Mouse (Mus musculus): ENCODE measurements around the gene Dnajc4. TPM values are rescaled to one million over a fixed set of nuclear protein-coding genes. Genes with fewer than 3 reads are reported as not detected.

The Dnajc4 gene
- polyA plus RNA-seq, 1 experiment: 28.5 TPM

- peaks cover 42% of the 10 kb centered on the region for H3K79me2 ChIP-seq (ENCODE audit: control insufficient read depth, insufficient read depth)
- no peaks in the 10 kb centered on the region for H3K27me3 ChIP-seq (ENCODE audit: control insufficient read depth, insufficient read depth, insufficient read length)
- peak overlapping the region; percentile 91 for H3K4me2 ChIP-seq (ENCODE audit: low read depth)
- H3K36me3 ChIP-seq (ENCODE audit: control insufficient read depth, insufficient read depth): peaks cover 17% of the 10 kb centered on the region
- peak overlapping the region; percentile 56 for H3ac ChIP-seq (ENCODE audit: control insufficient read depth, insufficient read length)
- TF ChIP-seq REST (IDR thresholded peaks at IDR 0.05; ENCODE audit: insufficient read depth, insufficient read length): no peak
- no peak for TF ChIP-seq TCF3 (IDR thresholded peaks at IDR 0.05; ENCODE audit: insufficient read length, low read depth)
- TF ChIP-seq POLR2A (IDR thresholded peaks at IDR 0.05; ENCODE audit: insufficient read length, low read depth): no peak
- no peak for TF ChIP-seq CEBPB (IDR thresholded peaks at IDR 0.05; ENCODE audit: insufficient read depth, poor library complexity, severe bottlenecking)
- no peak for TF ChIP-seq MYOD1 (IDR thresholded peaks at IDR 0.05; ENCODE audit: control insufficient read depth in 1 of 3, insufficient read length in 2 of 3, low read depth in 2 of 3)
- TF ChIP-seq MYOG (IDR thresholded peaks at IDR 0.05; ENCODE audit: control insufficient read depth in 1 of 3, insufficient read depth in 1 of 3, insufficient read length in 2 of 3, low read depth in 2 of 3): no peak
- no peak for TF ChIP-seq MAX (IDR thresholded peaks at IDR 0.05; ENCODE audit: low read depth)
- TF ChIP-seq SRF (IDR thresholded peaks at IDR 0.05; ENCODE audit: control insufficient read depth, insufficient read length, low read depth): no peak
- TF ChIP-seq POLR2AphosphoS2 (IDR thresholded peaks at IDR 0.05; ENCODE audit: insufficient read length, low read depth): no peak
- no peak for TF ChIP-seq USF1 (IDR thresholded peaks at IDR 0.05; ENCODE audit: low read depth)
- TF ChIP-seq TCF12 (IDR thresholded peaks at IDR 0.05; ENCODE audit: insufficient read depth, poor library complexity, severe bottlenecking): no peak
- no peak for TF ChIP-seq E2F4 (IDR thresholded peaks at IDR 0.05; ENCODE audit: insufficient read depth)
- H3K4me3 ChIP-seq: peak overlapping the region; percentile 58
Measured at GRCm38 (mm10) chr19:7039088-7039720, 46.8 kb upstream of the Dnajc4 start.

- Histone ChIP-seq H3K79me2 (ENCODE audit: control insufficient read depth, insufficient read depth) (peaks cover 41% of the 10 kb centered on the region), H3K4me2 (ENCODE audit: low read depth) (no peak overlapping the region), H3K4me3 (no peak overlapping the region), H3ac (ENCODE audit: control insufficient read depth, insufficient read length) (no peak overlapping the region), H3K36me3 (ENCODE audit: control insufficient read depth, insufficient read depth) (peaks cover 61% of the 10 kb centered on the region), H3K27me3 (ENCODE audit: control insufficient read depth, insufficient read depth, insufficient read length) (no peaks in the 10 kb centered on the region)
- TF ChIP-seq MYOG (IDR thresholded peaks at IDR 0.05; ENCODE audit: control insufficient read depth in 1 of 3, insufficient read depth in 1 of 3, insufficient read length in 2 of 3, low read depth in 2 of 3) (no peak), E2F4 (IDR thresholded peaks at IDR 0.05; ENCODE audit: insufficient read depth) (no peak), MAX (IDR thresholded peaks at IDR 0.05; ENCODE audit: low read depth) (no peak), SRF (IDR thresholded peaks at IDR 0.05; ENCODE audit: control insufficient read depth, insufficient read length, low read depth) (no peak), TCF12 (IDR thresholded peaks at IDR 0.05; ENCODE audit: insufficient read depth, poor library complexity, severe bottlenecking) (no peak), TCF3 (IDR thresholded peaks at IDR 0.05; ENCODE audit: insufficient read length, low read depth) (no peak), MYOD1 (IDR thresholded peaks at IDR 0.05; ENCODE audit: control insufficient read depth in 1 of 3, insufficient read length in 2 of 3, low read depth in 2 of 3) (no peak), USF1 (IDR thresholded peaks at IDR 0.05; ENCODE audit: low read depth) (no peak), POLR2AphosphoS2 (IDR thresholded peaks at IDR 0.05; ENCODE audit: insufficient read length, low read depth) (no peak), POLR2A (IDR thresholded peaks at IDR 0.05; ENCODE audit: insufficient read length, low read depth) (no peak)
Measured at GRCm38 (mm10) chr19:7034006-7034405, 41.6 kb upstream of the Dnajc4 start.

GRCm38 (mm10) chr19:7029531-7029930 lies 37.2 kb upstream of the Dnajc4 start:
- Histone ChIP-seq H3K4me2 (ENCODE audit: low read depth) (no peak overlapping the region), H3K79me2 (ENCODE audit: control insufficient read depth, insufficient read depth) (peaks cover 4% of the 10 kb centered on the region), H3K27me3 (ENCODE audit: control insufficient read depth, insufficient read depth, insufficient read length) (no peaks in the 10 kb centered on the region), H3ac (ENCODE audit: control insufficient read depth, insufficient read length) (no peak overlapping the region), H3K36me3 (ENCODE audit: control insufficient read depth, insufficient read depth) (peaks cover 77% of the 10 kb centered on the region), H3K4me3 (no peak overlapping the region)
- TF ChIP-seq REST (IDR thresholded peaks at IDR 0.05; ENCODE audit: insufficient read depth, insufficient read length) (no peak), MAX (IDR thresholded peaks at IDR 0.05; ENCODE audit: low read depth) (no peak), MYOG (IDR thresholded peaks at IDR 0.05; ENCODE audit: control insufficient read depth in 1 of 3, insufficient read depth in 1 of 3, insufficient read length in 2 of 3, low read depth in 2 of 3) (no peak), USF1 (IDR thresholded peaks at IDR 0.05; ENCODE audit: low read depth) (no peak), E2F4 (IDR thresholded peaks at IDR 0.05; ENCODE audit: insufficient read depth) (no peak), CEBPB (IDR thresholded peaks at IDR 0.05; ENCODE audit: insufficient read depth, poor library complexity, severe bottlenecking) (no peak), TCF3 (IDR thresholded peaks at IDR 0.05; ENCODE audit: insufficient read length, low read depth) (no peak), TCF12 (IDR thresholded peaks at IDR 0.05; ENCODE audit: insufficient read depth, poor library complexity, severe bottlenecking) (no peak), POLR2A (IDR thresholded peaks at IDR 0.05; ENCODE audit: insufficient read length, low read depth) (no peak), MYOD1 (IDR thresholded peaks at IDR 0.05; ENCODE audit: control insufficient read depth in 1 of 3, insufficient read length in 2 of 3, low read depth in 2 of 3) (no peak), SRF (IDR thresholded peaks at IDR 0.05; ENCODE audit: control insufficient read depth, insufficient read length, low read depth) (no peak), POLR2AphosphoS2 (IDR thresholded peaks at IDR 0.05; ENCODE audit: insufficient read length, low read depth) (no peak)

DNA sequence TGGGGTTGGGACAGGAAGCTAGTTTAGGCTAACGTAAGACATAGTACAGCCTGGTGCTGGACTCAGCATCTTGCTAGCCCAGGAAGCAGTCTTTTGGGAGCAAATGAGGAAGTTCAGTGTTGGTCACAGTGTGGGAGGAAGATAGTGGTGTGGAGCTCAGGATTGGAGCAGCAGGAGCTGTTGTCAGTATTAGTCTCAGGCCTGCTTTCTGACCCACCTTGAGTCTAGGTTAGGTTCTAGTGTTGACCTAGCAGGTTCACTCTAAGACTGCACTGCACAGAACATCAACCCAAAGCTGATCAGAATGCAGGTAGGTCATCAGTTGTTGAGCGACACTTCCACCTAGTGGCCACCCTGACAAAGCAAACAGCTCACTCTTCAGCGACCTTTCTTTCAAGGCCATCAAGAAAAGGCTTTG lies 27.9 kb upstream of the Dnajc4 start:
- no peaks in the 10 kb centered on the region for H3K79me2 ChIP-seq (ENCODE audit: control insufficient read depth, insufficient read depth)
- TF ChIP-seq USF1 (IDR thresholded peaks at IDR 0.05; ENCODE audit: low read depth): no peak
- no peak for TF ChIP-seq POLR2A (IDR thresholded peaks at IDR 0.05; ENCODE audit: insufficient read length, low read depth)
- TF ChIP-seq CEBPB (IDR thresholded peaks at IDR 0.05; ENCODE audit: insufficient read depth, poor library complexity, severe bottlenecking): no peak
- no peak for TF ChIP-seq MYOG (IDR thresholded peaks at IDR 0.05; ENCODE audit: control insufficient read depth in 1 of 3, insufficient read depth in 1 of 3, insufficient read length in 2 of 3, low read depth in 2 of 3)
- TF ChIP-seq SRF (IDR thresholded peaks at IDR 0.05; ENCODE audit: control insufficient read depth, insufficient read length, low read depth): no peak
- no peak for TF ChIP-seq REST (IDR thresholded peaks at IDR 0.05; ENCODE audit: insufficient read depth, insufficient read length)
- no peak for TF ChIP-seq MYOD1 (IDR thresholded peaks at IDR 0.05; ENCODE audit: control insufficient read depth in 1 of 3, insufficient read length in 2 of 3, low read depth in 2 of 3)
- no peak for TF ChIP-seq TCF12 (IDR thresholded peaks at IDR 0.05; ENCODE audit: insufficient read depth, poor library complexity, severe bottlenecking)
- TF ChIP-seq TCF3 (IDR thresholded peaks at IDR 0.05; ENCODE audit: insufficient read length, low read depth): no peak
- TF ChIP-seq POLR2AphosphoS2 (IDR thresholded peaks at IDR 0.05; ENCODE audit: insufficient read length, low read depth): no peak
- H3K4me3 ChIP-seq: no peak overlapping the region
- no peaks in the 10 kb centered on the region for H3K27me3 ChIP-seq (ENCODE audit: control insufficient read depth, insufficient read depth, insufficient read length)
- no peak overlapping the region for H3K4me2 ChIP-seq (ENCODE audit: low read depth)
- H3K36me3 ChIP-seq (ENCODE audit: control insufficient read depth, insufficient read depth): peaks cover 48% of the 10 kb centered on the region
- no peak overlapping the region for H3ac ChIP-seq (ENCODE audit: control insufficient read depth, insufficient read length)
